Mouse (Mus musculus) kidney, adult 11 months (tissue): ENCODE data around the gene Adamts12.

Source experiments
- DNase-seq: peaks from one replicate; pipeline ENCODE4 v3.0.0; 2022

Adamts12 gene

GRCm38 (mm10) chr15:11173884-11174470, 109.4 kb downstream of the Adamts12 start:
- DNase-seq = no peak

GRCm38 (mm10) chr15:11174842-11175241, 110.3 kb downstream of the Adamts12 start:
- DNase-seq = no peak

GRCm38 (mm10) chr15:11177448-11177847, 112.9 kb downstream of the Adamts12 start:
- DNase-seq = no peak

DNA sequence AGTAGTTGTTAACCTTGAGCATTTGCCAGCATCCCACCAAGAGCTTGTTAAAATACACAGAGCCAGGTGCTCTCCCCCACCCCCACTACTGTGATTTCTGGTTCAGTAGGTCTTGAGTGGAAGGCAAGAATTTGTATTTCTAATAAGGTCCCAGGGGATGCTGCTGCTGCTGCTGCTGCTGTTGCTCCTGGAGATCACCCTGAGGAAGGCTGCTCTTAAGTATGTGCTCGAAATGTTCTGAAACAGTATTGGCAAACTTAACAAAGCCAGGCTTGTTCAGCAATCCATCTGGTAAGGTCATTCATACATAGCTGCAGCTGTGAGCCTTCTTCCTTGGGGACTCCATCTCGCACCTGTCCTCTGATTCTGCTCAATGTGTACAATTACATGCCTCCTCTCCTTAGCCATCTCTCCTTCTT, 115.2 kb downstream of the Adamts12 start:
- no peak for DNase-seq

GRCm38 (mm10) chr15:11186711-11187110, 122.1 kb downstream of the Adamts12 start:
- peak; percentile 17 for DNase-seq

DNA sequence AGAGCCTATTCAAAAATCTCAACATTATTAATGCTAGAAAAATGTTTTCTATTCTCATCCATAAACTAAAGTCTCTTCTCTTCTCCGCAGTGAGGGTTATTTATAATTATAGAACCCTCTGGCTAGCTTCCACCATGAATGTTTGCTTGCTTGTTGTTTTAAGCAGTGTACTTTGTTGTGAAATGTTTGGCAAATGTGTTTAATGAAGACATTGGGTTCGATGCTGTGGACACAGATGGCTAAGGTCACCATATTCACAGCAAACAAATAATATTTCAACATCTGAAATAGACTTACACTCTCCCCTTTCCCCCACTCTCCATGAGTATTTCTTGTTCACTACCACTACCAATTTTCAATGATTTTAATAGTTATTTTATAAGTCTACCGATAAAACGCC, 125.9 kb downstream of the Adamts12 start:
- DNase-seq = no peak

DNA sequence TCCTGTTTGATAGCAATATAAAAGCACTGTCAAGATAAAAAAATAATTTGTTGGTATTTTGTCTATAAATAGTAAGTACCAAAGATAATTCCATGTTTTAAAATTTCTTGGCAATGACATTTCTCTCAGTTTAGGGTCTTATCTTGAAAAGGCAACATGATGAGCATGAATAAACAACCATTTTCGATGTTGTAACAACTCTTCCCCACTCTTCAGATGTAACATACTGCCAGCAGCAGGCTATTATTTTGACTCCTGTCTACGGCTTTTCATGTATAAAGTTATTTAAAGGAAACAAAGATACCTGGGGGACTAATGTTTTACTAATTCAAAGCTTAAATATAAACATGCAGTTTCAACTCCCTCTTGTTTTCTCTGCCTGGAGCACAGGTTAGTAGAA, 128.2 kb downstream of the Adamts12 start:
- DNase-seq = no peak

- DNase-seq = no peak
Observed at GRCm38 (mm10) chr15:11197051-11197450, 132.5 kb downstream of the Adamts12 start.

DNA sequence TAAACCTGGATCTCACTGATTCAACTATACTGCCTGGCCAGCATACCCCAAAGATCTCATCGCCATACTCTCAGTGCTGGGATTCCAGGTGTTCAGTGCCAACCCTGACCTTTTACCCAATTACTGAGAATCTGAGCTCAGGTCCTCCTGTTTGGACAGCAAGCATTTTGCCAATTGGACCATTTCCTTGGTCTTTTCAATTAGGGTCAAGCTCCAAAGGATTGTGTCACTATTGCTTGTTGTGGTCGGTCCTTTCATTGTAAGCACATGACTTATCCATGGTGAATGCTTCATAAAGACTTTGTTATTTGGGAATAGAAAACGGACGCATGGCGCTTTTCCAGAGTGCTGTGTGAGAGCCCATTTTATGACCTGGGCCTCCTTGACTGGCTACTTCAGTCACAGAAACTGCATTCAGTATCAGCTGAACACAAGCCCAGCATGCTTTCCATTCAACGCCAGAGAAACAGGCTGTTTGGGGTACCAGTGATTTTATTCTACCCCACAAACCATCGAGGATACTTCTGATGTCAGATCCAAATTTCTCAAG, 133.7 kb downstream of the Adamts12 start:
- no peak for DNase-seq

DNA sequence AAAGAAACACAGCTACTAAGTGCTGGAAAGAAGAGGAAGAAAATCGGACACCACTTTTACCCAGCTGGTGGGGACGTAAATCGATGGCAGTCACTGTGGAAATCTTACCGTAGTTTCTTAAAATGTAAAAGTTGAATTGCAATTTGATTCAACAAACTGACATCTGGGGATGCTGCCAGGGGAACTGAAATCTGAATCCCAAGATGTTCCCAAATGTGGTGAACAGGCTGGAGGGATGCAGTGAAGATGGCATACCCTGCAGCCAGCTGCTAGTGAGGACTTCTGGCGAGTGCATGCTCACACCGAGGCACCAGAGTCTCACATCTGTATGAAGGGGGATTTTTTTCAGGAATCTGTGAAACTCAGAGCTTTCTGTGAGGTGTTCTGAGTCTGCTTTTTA, 138.5 kb downstream of the Adamts12 start:
- no peak for DNase-seq

DNA sequence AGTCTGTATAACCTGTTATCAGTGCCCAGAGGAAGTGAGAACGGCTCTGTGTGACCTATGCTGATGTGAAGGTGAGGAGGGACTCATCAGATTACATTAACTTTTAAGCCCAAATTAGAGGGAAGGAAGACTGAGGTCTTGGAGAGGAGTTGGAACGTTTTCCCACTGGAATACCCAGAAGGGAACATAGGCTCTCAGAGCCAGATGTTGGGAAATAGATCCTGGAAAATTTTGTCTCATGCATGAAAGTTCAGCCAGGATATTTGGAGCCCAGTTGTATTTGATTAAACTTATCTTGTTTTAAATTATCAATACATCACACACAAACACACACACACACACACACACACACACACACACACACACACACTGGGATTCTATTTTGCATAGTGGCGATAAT, 140.3 kb downstream of the Adamts12 start:
- no peak for DNase-seq

GRCm38 (mm10) chr15:11210976-11211375, 146.4 kb downstream of the Adamts12 start:
- DNase-seq = no peak

- no peak for DNase-seq
Observed at GRCm38 (mm10) chr15:11233906-11234632, 169.5 kb downstream of the Adamts12 start.

- no peak for DNase-seq
Observed at GRCm38 (mm10) chr15:11240406-11240805, 175.8 kb downstream of the Adamts12 start.

DNA sequence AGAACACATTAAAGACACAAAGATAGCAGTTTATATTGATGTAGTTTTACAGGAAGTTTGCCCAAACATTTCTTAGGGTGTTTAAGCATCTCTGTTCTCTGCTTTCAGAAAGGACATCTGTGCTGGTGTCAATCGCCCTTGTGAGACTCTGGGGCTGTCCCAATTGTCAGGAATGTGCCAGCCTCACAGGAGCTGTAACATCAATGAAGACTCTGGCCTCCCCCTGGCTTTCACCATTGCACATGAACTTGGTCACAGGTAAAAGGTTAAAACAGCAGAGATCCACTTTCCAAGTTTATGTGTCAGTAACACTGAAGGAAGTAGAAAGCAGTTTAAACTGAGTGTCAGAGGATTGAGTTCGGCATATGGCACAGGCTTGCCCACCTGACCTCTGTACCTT, 176.7 kb downstream of the Adamts12 start:
- DNase-seq = no peak

DNA sequence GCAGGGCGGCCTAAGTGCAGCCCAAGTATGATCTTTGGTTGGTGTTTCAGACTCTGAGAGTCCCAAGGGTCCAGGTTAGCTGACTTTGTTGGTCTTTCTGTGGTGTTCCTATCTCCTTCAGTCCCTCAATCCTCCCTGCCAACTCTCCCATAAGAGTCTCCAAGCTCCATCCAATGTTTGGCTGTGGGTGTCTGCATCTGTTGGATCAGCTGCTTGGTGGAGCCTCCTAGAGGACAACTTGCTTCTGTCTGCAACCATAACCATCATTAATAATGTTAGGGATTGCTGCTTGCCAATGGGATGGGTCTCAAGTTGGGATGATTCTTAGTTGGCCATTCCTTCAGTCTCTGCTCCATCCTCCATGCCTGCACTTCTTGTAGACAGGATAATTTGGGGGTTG, 181.8 kb downstream of the Adamts12 start:
- DNase-seq = no peak

DNA sequence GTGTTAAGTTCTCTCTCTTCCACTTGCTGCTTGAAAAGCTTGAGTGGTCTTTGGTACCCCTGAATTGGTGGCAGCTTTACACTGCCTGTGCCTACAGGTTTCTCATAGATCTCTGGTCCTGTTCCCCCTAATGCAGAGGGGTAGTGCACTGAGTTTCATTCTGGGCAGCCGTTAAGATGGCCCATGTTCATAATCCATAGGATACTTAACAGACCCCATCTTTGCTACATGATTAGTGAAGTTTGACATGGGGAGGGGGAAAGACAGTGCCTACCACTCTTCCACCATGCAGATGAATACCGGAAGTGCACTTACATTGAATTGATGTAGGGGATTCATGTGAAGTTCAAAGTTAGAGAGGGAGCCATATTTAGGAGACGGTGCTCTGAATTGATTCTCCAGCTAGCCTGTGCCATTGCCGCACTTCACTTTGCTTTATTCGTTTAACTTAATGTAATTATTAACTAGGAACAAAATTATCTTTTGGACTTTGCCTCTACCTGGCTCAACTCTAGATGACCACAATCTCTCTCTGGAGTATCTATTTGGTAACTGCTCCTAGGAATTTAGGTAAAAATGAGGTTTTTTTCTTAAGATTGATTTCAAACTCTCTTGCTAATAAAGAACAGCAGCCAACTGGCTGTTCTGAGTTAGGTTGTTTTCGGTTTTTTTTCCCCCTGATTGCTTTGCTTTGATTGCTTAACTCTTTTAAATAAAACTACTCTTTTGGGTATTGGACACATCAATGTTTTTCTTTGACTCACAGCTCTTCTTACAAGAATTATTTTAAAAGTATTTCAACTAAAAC, 214.9 kb downstream of the Adamts12 start:
- DNase-seq = no peak

GRCm38 (mm10) chr15:11280689-11281264, 216.2 kb downstream of the Adamts12 start:
- DNase-seq = no peak

- no peak for DNase-seq
Observed at GRCm38 (mm10) chr15:11283171-11283570, 218.6 kb downstream of the Adamts12 start.

DNA sequence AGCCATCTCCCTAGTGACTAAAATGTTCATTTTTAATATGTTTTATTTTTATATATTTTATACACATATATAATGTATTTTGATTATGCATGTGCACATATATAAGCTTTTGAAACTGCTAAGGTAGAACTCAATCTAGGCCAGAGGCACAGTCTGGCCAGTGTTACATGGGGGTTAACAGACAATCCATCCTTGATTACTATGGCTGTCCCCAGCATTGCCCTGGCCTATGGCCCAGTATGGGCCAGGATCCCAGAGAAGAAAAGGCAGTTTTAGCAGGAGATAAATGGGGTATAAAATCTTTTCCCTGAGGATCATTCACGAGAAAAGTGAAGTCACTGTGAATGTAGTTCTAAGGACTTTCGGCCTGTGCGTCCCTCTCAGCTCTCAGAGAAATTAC, 223.2 kb downstream of the Adamts12 start:
- no peak for DNase-seq

GRCm38 (mm10) chr15:11292246-11292645, 227.7 kb downstream of the Adamts12 start:
- no peak for DNase-seq

- no peak for DNase-seq
Observed at GRCm38 (mm10) chr15:11295016-11295415, 230.4 kb downstream of the Adamts12 start.

GRCm38 (mm10) chr15:11297960-11298359, 233.4 kb downstream of the Adamts12 start:
- no peak for DNase-seq
